Mouse (Mus musculus) liver, adult (tissue): ENCODE results near the gene Adamtsl1.

Source experiments
- GATA4 ChIP-seq: IDR thresholded peaks from 2 replicates; pipeline ENCODE4 v1.6.1; 2014; ENCODE audit warnings: mild to moderate bottlenecking, low read length; ENCODE audit not compliant: insufficient replicate concordance

Gene Adamtsl1

DNA sequence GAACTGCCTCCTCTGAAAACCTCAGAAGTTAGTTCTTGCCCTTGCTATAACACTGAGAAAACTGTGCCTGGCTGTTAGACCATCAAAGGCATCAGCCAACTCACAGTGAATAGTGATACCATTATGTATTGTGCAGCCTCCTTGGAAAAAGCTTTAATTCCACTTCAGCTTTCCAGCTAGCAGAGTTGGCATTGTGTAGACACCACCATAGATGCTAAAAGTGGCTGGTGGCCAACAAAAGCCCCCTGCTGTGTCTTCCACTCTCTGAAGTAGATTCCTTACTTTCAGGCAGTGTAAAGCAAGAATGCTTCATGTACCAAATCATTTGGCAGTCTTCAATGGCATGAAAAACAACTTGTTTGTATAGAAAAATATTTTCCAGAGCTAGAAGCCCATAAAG, 323.1 kb downstream of the Adamtsl1 start:
- no peak for TF ChIP-seq GATA4

GRCm38 (mm10) chr4:85837532-85837965, 323.6 kb downstream of the Adamtsl1 start:
- TF ChIP-seq GATA4: no peak

- no peak for TF ChIP-seq GATA4
Measured at GRCm38 (mm10) chr4:85838031-85838430, 324.1 kb downstream of the Adamtsl1 start.

DNA sequence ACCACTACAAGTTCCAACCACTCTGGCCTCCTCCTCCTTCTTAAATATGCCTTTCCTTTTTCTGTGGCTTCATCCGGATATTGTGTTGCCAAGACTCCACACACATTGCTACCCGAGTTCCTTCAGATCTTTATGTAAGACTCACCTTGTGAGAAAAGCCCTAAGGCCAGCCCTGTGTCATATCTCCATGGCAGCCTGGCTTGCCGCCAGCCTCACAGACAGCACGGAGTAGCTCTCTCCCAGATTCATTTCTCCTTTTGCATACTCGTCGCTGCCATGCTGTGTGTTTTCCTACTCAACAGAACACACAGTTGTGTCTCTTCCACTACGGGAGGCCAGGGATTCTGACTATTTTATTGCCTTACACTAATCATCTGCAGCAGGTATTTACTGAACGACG, 328.1 kb downstream of the Adamtsl1 start:
- TF ChIP-seq GATA4: no peak

DNA sequence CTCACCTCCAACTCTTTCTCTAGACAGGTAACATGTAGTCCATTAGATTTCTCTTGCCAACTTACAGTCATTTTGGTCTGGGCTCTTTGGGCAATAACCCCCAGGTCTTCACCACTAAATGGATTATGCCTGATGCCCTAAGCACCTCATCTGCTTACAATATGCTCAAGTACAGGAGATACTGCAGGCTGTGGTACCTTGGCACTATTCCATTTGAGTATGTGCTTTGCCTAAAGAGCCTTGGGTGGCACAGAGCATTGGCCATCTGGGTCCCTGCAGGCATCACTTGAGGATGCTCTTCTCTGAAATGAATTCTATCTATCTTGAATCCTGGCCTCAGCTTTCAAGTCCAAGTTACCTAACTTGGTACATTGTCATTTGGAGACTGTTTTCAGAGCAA, 330.4 kb downstream of the Adamtsl1 start:
- no peak for TF ChIP-seq GATA4

GRCm38 (mm10) chr4:85845931-85846330, 332.0 kb downstream of the Adamtsl1 start:
- no peak for TF ChIP-seq GATA4

- no peak for TF ChIP-seq GATA4
Measured at GRCm38 (mm10) chr4:85853401-85853800, 339.4 kb downstream of the Adamtsl1 start.

DNA sequence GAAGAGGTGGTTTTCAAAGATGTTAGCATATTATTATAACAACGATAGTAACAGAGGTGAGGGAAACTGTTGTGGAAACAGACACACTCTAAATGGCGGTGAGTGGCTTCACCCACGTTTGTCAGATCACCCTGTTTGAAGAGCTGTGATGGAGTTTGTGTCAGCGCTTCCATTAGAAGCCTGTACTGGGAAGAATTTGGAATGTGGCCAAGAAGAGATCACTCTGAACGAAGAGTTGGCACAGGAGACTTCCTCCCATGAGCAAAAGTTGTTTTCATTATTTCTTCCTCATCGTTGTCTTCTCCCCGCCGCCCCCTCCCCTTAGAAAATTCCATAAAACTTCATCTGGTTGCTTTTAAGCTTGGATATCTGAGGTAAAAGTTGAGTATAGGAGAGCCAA, 340.5 kb downstream of the Adamtsl1 start:
- no peak for TF ChIP-seq GATA4

DNA sequence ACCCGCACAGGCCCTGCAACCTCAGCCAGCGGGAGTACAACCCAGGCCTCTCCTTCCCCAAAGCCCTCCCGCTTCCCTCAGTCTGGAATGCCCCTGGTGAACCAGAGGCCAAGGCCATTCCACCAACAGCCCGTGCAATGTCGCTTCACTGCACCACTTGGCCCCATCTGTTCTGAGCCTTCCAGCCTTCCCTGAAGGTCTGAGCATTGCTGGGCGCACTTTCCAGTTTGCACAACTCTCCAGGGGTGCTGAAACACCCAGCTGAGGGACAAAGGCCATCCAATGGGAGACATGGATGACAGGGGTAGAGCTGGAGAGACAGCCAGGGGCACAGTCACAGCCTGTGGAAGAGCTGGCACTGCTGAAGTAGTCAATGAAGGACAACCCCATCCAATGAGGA, 365.4 kb downstream of the Adamtsl1 start:
- TF ChIP-seq GATA4: no peak

DNA sequence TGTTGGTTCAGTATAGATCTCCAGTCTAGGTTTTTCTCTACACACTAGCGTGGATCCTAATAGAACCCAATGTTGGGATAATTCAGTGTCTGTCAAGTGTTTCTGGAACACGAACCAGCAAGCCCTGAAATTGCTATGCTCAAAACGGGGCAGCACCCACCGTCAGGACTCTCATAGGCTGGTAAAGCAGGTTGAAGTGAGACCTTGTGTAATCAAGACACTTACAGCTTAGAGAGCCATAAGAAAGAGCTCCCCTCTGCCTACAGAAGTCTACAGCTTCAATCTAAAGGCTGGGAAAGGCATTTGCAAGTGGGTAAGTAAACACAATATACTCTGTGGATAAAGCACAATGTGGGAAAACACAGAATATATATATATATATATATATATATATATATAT, 367.3 kb downstream of the Adamtsl1 start:
- no peak for TF ChIP-seq GATA4

- TF ChIP-seq GATA4: no peak
Measured at GRCm38 (mm10) chr4:85884031-85884430, 370.1 kb downstream of the Adamtsl1 start.

- no peak for TF ChIP-seq GATA4
Measured at GRCm38 (mm10) chr4:85889877-85890598, 376.1 kb downstream of the Adamtsl1 start.

GRCm38 (mm10) chr4:85901316-85901715, 387.3 kb downstream of the Adamtsl1 start:
- no peak for TF ChIP-seq GATA4

- no peak for TF ChIP-seq GATA4
Measured at GRCm38 (mm10) chr4:85904217-85904616, 390.2 kb downstream of the Adamtsl1 start.

- TF ChIP-seq GATA4: no peak
Measured at GRCm38 (mm10) chr4:85916034-85916433, 402.1 kb downstream of the Adamtsl1 start.

DNA sequence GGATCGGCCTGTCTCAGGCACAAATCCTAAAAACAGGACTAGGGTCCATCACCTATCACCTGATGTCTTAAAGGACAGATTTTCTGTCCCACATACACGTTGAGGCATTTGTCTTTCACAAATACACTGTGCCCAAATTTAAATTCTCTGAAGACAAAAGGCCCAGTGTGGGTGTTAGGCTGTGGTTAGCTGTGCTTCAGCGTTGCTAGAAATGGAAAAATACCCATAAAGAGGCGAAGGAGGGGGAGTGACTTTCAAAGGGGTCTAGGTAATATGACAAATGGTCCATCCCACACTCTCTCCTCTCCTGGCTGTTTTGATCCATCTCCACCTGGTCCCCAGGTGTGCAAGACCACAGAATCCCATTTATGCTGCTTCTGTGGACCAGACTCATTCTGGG, 404.4 kb downstream of the Adamtsl1 start:
- no peak for TF ChIP-seq GATA4

GRCm38 (mm10) chr4:85920474-85920873, 406.5 kb downstream of the Adamtsl1 start:
- no peak for TF ChIP-seq GATA4
